Comparison of ENCODE assay signal across 8 mouse cellular contexts in genomic region chr19:57612179-57612472, GRCm38 (mm10). TPM values are rescaled to one million over a fixed set of nuclear protein-coding genes. Genes with fewer than 3 reads are reported as not detected.
DNase-seq lines count a peak whose midpoint lies in the region; ATAC-seq and TF ChIP-seq lines count a peak whose summit lies in the region.

No protein-coding gene starts in this region.

- 21% methylated on average over 2 of the region's 2 CpGs for WGBS in liver, adult 2 months
- 4% methylated on average over 2 of the region's 2 CpGs for WGBS in embryonic facial prominence, embryonic 13.5 days
- 6% methylated on average over 2 of the region's 2 CpGs for WGBS in hindbrain, postnatal 0 days
- WGBS in neural tube, embryonic 12.5 days: 18% methylated on average over 2 of the region's 2 CpGs

- H3K79me2 ChIP-seq in liver, adult 2 months (ENCODE audit: control insufficient read depth, insufficient read depth, low read length): peaks cover 17% of the 10 kb centered on the region

- H3K4me1 ChIP-seq in liver, adult 2 months (ENCODE audit: control insufficient read depth, insufficient read depth, low read length): peaks cover 3% of the 10 kb centered on the region
- peaks cover 21% of the 10 kb centered on the region for H3K4me1 ChIP-seq in embryonic facial prominence, embryonic 13.5 days
- H3K4me1 ChIP-seq in hindbrain, postnatal 0 days (ENCODE audit: insufficient read depth, low read length): no peaks in the 10 kb centered on the region
- H3K4me1 ChIP-seq in neural tube, embryonic 12.5 days: peaks cover 12% of the 10 kb centered on the region

- ATAC-seq in embryonic facial prominence, embryonic 13.5 days (ENCODE audit: insufficient number of reproducible peaks, insufficient read depth, low FRiP score, low TSS enrichment, low read depth): no peak
- ATAC-seq in hindbrain, postnatal 0 days: no peak
- no peak for ATAC-seq in neural tube, embryonic 12.5 days (ENCODE audit: low FRiP score, low read depth)

- H3K4me3 ChIP-seq in liver, adult 2 months (ENCODE audit: insufficient read depth, low read depth, low read length): peak overlapping the region; percentile 89; the same call in 1 of the 2 replicates
- peak overlapping the region; percentile 96 for H3K4me3 ChIP-seq in embryonic facial prominence, embryonic 13.5 days
- H3K4me3 ChIP-seq in hindbrain, postnatal 0 days (ENCODE audit: low read length): peak overlapping the region; percentile 90
- peak overlapping the region; percentile 90 for H3K4me3 ChIP-seq in neural tube, embryonic 12.5 days

- H3K9me3 ChIP-seq in embryonic facial prominence, embryonic 13.5 days: no peaks in the 10 kb centered on the region
- no peaks in the 10 kb centered on the region for H3K9me3 ChIP-seq in hindbrain, postnatal 0 days (ENCODE audit: low read length)
- H3K9me3 ChIP-seq in neural tube, embryonic 12.5 days: no peaks in the 10 kb centered on the region

- no peaks in the 10 kb centered on the region for H3K36me3 ChIP-seq in liver, adult 2 months (ENCODE audit: control insufficient read depth, insufficient read depth, low read length)
- no peaks in the 10 kb centered on the region for H3K36me3 ChIP-seq in embryonic facial prominence, embryonic 13.5 days
- no peaks in the 10 kb centered on the region for H3K36me3 ChIP-seq in hindbrain, postnatal 0 days (ENCODE audit: insufficient read depth, low read length)
- no peaks in the 10 kb centered on the region for H3K36me3 ChIP-seq in neural tube, embryonic 12.5 days

- no peak overlapping the region for H3K27ac ChIP-seq in liver, adult 2 months (replicated peaks; ENCODE audit: insufficient read depth, low read depth, low read length)
- H3K27ac ChIP-seq in embryonic facial prominence, embryonic 13.5 days: peak overlapping the region; percentile 97; the same call in 1 of the 2 replicates
- no peak overlapping the region for H3K27ac ChIP-seq in hindbrain, postnatal 0 days
- no peak overlapping the region for H3K27ac ChIP-seq in neural tube, embryonic 12.5 days

- H3K4me2 ChIP-seq in embryonic facial prominence, embryonic 13.5 days: peak overlapping the region; percentile 96
- H3K4me2 ChIP-seq in hindbrain, postnatal 0 days (ENCODE audit: low read depth, low read length): peak overlapping the region; percentile 99
- peak overlapping the region; percentile 99 for H3K4me2 ChIP-seq in neural tube, embryonic 12.5 days (replicated peaks)

- no peak for DNase-seq in liver, adult 2 months (ENCODE audit: extremely low read depth, low read depth, low spot score)
- DNase-seq in liver: no peak
- DNase-seq in hindbrain, postnatal 0 days (ENCODE audit: low spot score): peak; percentile 8
- no peak for DNase-seq in cerebellum, postnatal 36 days
- no peak for DNase-seq in Muller cell, postnatal 12 days (ENCODE audit: inconsistent ontology term)
- DNase-seq in spleen, adult 12 weeks (ENCODE audit: low spot score): no peak

- peak overlapping the region; percentile 97; the same call in 1 of the 2 replicates for H3K9ac ChIP-seq in liver, adult 2 months (ENCODE audit: low read depth, low read length)
- peak overlapping the region; percentile 94 for H3K9ac ChIP-seq in embryonic facial prominence, embryonic 13.5 days
- H3K9ac ChIP-seq in hindbrain, postnatal 0 days (replicated peaks; ENCODE audit: low read length): no peak overlapping the region; the same call in 1 of the 2 replicates
- peak overlapping the region; percentile 94; the same call in 1 of the 2 replicates for H3K9ac ChIP-seq in neural tube, embryonic 12.5 days

- no peak for TF ChIP-seq POLR2A in liver, adult 2 months (IDR thresholded peaks at IDR 0.05; ENCODE audit: extremely low read depth, insufficient read depth, low read length)

- H3K27me3 ChIP-seq in liver, adult 2 months (ENCODE audit: control insufficient read depth, insufficient read depth, low read length): no peaks in the 10 kb centered on the region
- H3K27me3 ChIP-seq in embryonic facial prominence, embryonic 13.5 days: no peaks in the 10 kb centered on the region
- no peaks in the 10 kb centered on the region for H3K27me3 ChIP-seq in hindbrain, postnatal 0 days (ENCODE audit: insufficient read depth, low read length)
- no peaks in the 10 kb centered on the region for H3K27me3 ChIP-seq in neural tube, embryonic 12.5 days (replicated peaks)

- no peak for TF ChIP-seq CTCF in liver, adult 2 months (IDR thresholded peaks at IDR 0.05; ENCODE audit: low read depth, low read length)
- TF ChIP-seq CTCF in hindbrain, postnatal 0 days (IDR thresholded peaks at IDR 0.05; ENCODE audit: low read depth): no peak

RNA-seq across cellular contexts. Expression of gene Atrnl1, which starts 1.3 kb away (rescaled TPM):
- 25.4 TPM in 2 replicates for total RNA-seq in liver, adult 2 months (2014; rRNA removed)
- 4.8 and 5.2 TPM in 2 replicates for polyA plus RNA-seq in liver, adult 2 months (2012; rRNA removed)
- polyA plus RNA-seq in embryonic facial prominence, embryonic 13.5 days (2015; fragmentation: Nextera tagmentation; extraction: Ambion mirVana): 8.2 and 8.9 TPM in 2 replicates
- total RNA-seq in hindbrain, postnatal 0 days (2014; rRNA removed): 46.0 and 51.5 TPM in 2 replicates
- 3.7 and 4.4 TPM in 2 replicates for polyA plus RNA-seq in hindbrain, postnatal 0 days (2015; fragmentation: Nextera tagmentation; extraction: Ambion mirVana)
- 9.9 and 11.0 TPM in 2 replicates for polyA plus RNA-seq in neural tube, embryonic 12.5 days (2016; fragmentation: Nextera tagmentation; extraction: Ambion mirVana)
